Mouse (Mus musculus) left cerebral cortex, adult 2 months (tissue): ENCODE measurements around the gene Gucd1. TPM values are rescaled to one million over a fixed set of nuclear protein-coding genes. Genes with fewer than 3 reads are reported as not detected.

Experiments used
- DNase-seq, 2 experiments: peaks; one replicate each; pipeline ENCODE4 v3.0.0; 2021 to 2022; ENCODE audit warnings: low spot score in 2 of 2, mixed read lengths in 1 of 2; ENCODE audit errors: extremely low spot score in 1 of 2
- H3K27ac ChIP-seq: fragments of 200-600 bp; 2 replicates; pipeline ENCODE4 v1.8.1; 2022
- H3K4me3 ChIP-seq: fragments of 200-600 bp; 2 replicates; pipeline ENCODE4 v1.8.1; 2022
- CTCF ChIP-seq: fragments of 200-600 bp; IDR thresholded peaks from 2 replicates; pipeline ENCODE4 v1.8.1; 2022; ENCODE audit warnings: antibody characterized with exemption, mild to moderate bottlenecking, moderate library complexity
- intact Hi-C: fragments of 180-260 bp; cut with DNase I; formaldehyde crosslinking; loops from one replicate; pipeline ENCODE4 v1.15.1; 2025
- total RNA-seq, 2 experiments: library from RNA; stranded (reverse); gene quantifications; 2 replicates each; pipeline ENCODE4 v1.2.3; 2021

Gene Gucd1
- total RNA-seq, 2 experiments from 2014 or later = 16.8 to 18.1 TPM

- Histone ChIP-seq H3K27ac (no peak overlapping the region), H3K4me3 (no peak overlapping the region)
- TF ChIP-seq CTCF = no peak
- DNase-seq = no peak
- intact Hi-C loops = no loop called here
These were observed 183.6 kb downstream of the Gucd1 start for GRCm38 (mm10) chr10:75334175-75334574.

GRCm38 (mm10) chr10:75333176-75333776 lies 184.5 kb downstream of the Gucd1 start:
- TF ChIP-seq CTCF = no peak
- no peak for DNase-seq
- Histone ChIP-seq H3K27ac (no peak overlapping the region), H3K4me3 (no peak overlapping the region)
- intact Hi-C loops = no loop called here

- no peak for TF ChIP-seq CTCF
- no peak for DNase-seq
These were observed 185.5 kb downstream of the Gucd1 start for GRCm38 (mm10) chr10:75332268-75332667.

GRCm38 (mm10) chr10:75328201-75328704 lies 189.5 kb downstream of the Gucd1 start:
- intact Hi-C loops = no loop called here
- H3K27ac ChIP-seq = no peak overlapping the region
- TF ChIP-seq CTCF = no peak

More at GRCm38 (mm10) chr10:75332268-75332667, 185.5 kb downstream of the Gucd1 start:
- intact Hi-C loops = no loop called here
- Histone ChIP-seq H3K4me3 (no peak overlapping the region), H3K27ac (no peak overlapping the region)

GRCm38 (mm10) chr10:75327081-75327480 lies 190.7 kb downstream of the Gucd1 start:
- TF ChIP-seq CTCF = no peak
- DNase-seq = no peak
- no peak overlapping the region for H3K27ac ChIP-seq
- intact Hi-C loops = no loop called here
- no peak overlapping the region for H3K4me3 ChIP-seq

More at GRCm38 (mm10) chr10:75328201-75328704, 189.5 kb downstream of the Gucd1 start:
- no peak for DNase-seq
- H3K4me3 ChIP-seq = no peak overlapping the region

- H3K27ac ChIP-seq = no peak overlapping the region
- H3K4me3 ChIP-seq = no peak overlapping the region
- DNase-seq = no peak
- intact Hi-C loops = no loop called here
- no peak for TF ChIP-seq CTCF
These were observed 191.2 kb downstream of the Gucd1 start for GRCm38 (mm10) chr10:75326553-75326952.

- no peak overlapping the region for H3K27ac ChIP-seq
- H3K4me3 ChIP-seq = no peak overlapping the region
- intact Hi-C loops = no loop called here
- DNase-seq = no peak
- TF ChIP-seq CTCF = no peak
These were observed 192.0 kb downstream of the Gucd1 start for GRCm38 (mm10) chr10:75325821-75326220.

GRCm38 (mm10) chr10:75324391-75324790 lies 193.4 kb downstream of the Gucd1 start:
- TF ChIP-seq CTCF = no peak
- Histone ChIP-seq H3K4me3 (no peak overlapping the region), H3K27ac (no peak overlapping the region)
- intact Hi-C loops = no loop called here
- no peak for DNase-seq

- Histone ChIP-seq H3K27ac (no peak overlapping the region), H3K4me3 (no peak overlapping the region)
- intact Hi-C loops = no loop called here
- no peak for TF ChIP-seq CTCF
- DNase-seq = no peak
These were observed 193.8 kb downstream of the Gucd1 start for GRCm38 (mm10) chr10:75323986-75324385.

GRCm38 (mm10) chr10:75322966-75323365 lies 194.8 kb downstream of the Gucd1 start:
- no peak for DNase-seq
- no peak for TF ChIP-seq CTCF
- no peak overlapping the region for H3K27ac ChIP-seq
- H3K4me3 ChIP-seq = no peak overlapping the region
- intact Hi-C loops = no loop called here

GRCm38 (mm10) chr10:75320321-75320720 lies 197.5 kb downstream of the Gucd1 start:
- DNase-seq = no peak
- intact Hi-C loops = no loop called here
- no peak overlapping the region for H3K27ac ChIP-seq
- no peak overlapping the region for H3K4me3 ChIP-seq
- TF ChIP-seq CTCF = no peak

- DNase-seq = no peak
- H3K4me3 ChIP-seq = no peak overlapping the region; the same call in 1 of the 2 replicates
- intact Hi-C loops = loop anchor here (5.0 kb wide), 1 partner anchor 169 kb away; no protein-coding TSS in a partner anchor
- H3K27ac ChIP-seq = no peak overlapping the region
- no peak for TF ChIP-seq CTCF
These were observed 199.6 kb downstream of the Gucd1 start for GRCm38 (mm10) chr10:75318206-75318605.
